In genomic region chrX:43122491-43122890, GRCm38 (mm10) we compare ENCODE assay signal across 16 mouse cellular contexts.
"Had no signal": no experiment of that assay in that cellular context is flagged by ENCODE, and none has a peak within 500 bp of the region (broad histone marks: within the 10 kb centered on the region; RNA-seq: fewer than 3 reads in every experiment).

No protein-coding gene starts in this region.

- H3K27me3 ChIP-seq: limb, embryonic 12.5 days; liver, embryonic 13.5 days; neural tube, embryonic 13.5 days; stomach, embryonic 15.5 days had no signal

- H3K4me1 ChIP-seq: limb, embryonic 12.5 days; liver, embryonic 13.5 days; midbrain, embryonic 10.5 days; neural tube, embryonic 13.5 days; stomach, embryonic 15.5 days had no signal

- H3K27ac ChIP-seq: kidney, postnatal 0 days; limb, embryonic 12.5 days; liver, embryonic 13.5 days; midbrain, embryonic 10.5 days; neural tube, embryonic 13.5 days; stomach, embryonic 15.5 days had no signal

- H3K4me3 ChIP-seq: limb, embryonic 12.5 days; liver, embryonic 13.5 days; midbrain, embryonic 10.5 days; neural tube, embryonic 13.5 days; stomach, embryonic 15.5 days had no signal

- DNase-seq: kidney, adult 9 months; kidney, postnatal 36 days; layer of hippocampus, adult 9-11 months; liver; liver, embryonic 13.5 days; liver, postnatal 0 days; lung, postnatal 4 days; midbrain, embryonic 14.5 days; retina, postnatal 1 day; thymus, adult 2 months; thymus, postnatal 36 days had no signal
